Mouse (Mus musculus) left cerebral cortex, postnatal 36 days (tissue): ENCODE results near the gene Myo5c. TPM values are rescaled to one million over a fixed set of nuclear protein-coding genes. Genes with fewer than 3 reads are reported as not detected.

ENCODE experiments used
- DNase-seq, 2 experiments: peaks; one replicate each; pipeline ENCODE4 v3.0.0; 2021 to 2022; ENCODE audit warnings: low spot score in 2 of 2, mixed read lengths in 1 of 2
- intact Hi-C: fragments of 180-260 bp; cut with DNase I; formaldehyde crosslinking; loops from one replicate; pipeline ENCODE4 v1.15.1; 2025
- total RNA-seq, 2 experiments: library from RNA; stranded (reverse); gene quantifications; 2 replicates each; pipeline ENCODE4 v1.2.3; 2021

Gene Myo5c
- total RNA-seq: 1 to 10 TPM; 4.4 to 6.3 TPM

DNA sequence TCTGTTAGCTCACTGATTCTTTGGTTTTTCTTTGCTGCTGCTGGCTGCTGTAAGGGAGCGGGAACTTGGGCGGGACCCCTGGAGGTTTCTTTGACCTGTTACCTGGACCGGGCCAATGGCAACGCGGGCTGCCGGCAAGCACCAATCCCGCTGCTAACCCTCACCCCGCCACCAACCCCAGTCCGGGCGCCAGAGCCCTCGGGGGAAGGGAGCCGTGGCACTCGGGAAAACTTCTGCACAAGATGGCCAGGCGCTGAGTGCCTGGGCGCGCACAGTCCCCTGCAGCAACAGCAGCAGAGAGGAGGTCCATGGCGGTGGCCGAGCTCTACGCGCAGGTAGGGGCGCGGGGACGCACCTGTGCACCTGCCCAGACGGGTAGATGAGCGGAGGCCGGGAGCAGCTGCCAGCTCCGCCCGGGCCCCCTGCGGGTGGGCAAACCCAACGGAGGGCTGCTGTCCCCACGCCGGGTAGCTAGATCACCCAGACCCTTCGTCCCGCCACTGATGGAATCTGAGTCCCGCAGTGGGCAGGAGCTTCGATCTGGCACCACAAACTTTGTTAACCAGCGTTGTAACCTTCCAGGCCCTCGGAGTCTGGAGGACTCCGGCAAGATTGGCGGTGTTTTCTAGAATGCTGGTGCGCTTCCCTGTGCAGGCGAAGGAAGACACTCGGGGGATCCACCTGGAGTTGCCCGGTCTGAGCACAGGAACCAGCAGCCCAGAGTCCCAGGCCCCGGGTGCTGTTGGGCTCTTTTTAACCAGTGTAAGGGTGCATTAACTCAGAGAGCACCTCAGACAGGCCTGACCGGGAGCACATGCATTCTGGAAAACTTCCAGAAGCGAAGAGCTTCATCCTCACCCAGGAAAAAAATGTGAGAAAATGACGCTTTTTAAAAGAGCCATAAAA, at the start of gene Myo5c:
Myo5c (plus strand) TSS at position 180 of the 906 bp plus-strand sequence.
- intact Hi-C loops: no loop called here
- no peak for DNase-seq

DNA sequence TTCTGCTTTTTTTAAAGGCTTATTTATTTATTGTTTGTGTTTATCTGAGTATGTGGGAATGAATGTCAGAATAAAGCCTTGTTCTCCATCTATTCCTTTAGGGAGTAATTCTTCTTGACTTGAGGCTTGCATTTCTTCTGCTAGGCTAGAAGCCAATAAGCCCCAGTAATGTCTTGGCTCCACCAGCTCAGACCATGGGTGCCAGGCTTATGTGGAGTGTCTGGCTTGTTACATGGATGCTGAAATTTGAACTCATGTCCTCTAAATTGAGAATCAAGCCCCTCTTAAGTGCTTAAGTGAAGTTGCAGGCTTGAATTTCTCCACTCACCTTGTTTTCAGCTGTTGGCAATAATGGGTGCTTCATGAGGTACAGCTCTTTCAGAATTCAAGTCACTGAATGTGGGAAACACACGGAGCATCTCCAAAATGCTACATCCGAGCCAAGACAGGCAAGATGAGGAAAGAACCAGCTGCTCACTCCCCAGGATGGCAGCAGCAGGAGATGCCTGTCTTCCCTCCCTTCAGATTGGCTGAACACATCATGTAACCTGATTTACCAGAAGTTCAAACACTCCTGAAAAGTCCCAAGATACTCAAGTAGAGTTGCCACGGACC, 44.1 kb upstream of the Myo5c start:
- DNase-seq: no peak
- intact Hi-C loops: no loop called here

DNA sequence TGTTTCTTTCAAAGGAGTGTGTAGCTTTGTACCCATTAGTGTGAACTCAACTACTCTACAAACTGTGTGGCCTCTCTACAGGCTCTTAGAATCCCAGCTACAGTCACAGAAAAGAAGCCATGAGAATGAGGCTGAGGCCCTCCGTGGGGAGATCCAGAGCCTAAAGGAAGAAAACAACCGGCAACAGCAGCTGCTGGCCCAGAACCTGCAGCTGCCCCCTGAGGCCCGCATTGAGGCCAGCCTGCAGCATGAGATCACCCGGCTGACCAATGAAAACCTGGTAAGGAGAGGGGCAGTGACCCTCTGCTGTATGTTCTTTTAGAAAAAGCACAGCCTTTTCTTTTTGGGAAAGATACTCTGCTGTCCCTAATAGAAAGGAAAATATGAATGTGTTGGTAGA, 38.0 kb upstream of the Myo5c start:
- no peak for DNase-seq
- intact Hi-C loops: no loop called here

DNA sequence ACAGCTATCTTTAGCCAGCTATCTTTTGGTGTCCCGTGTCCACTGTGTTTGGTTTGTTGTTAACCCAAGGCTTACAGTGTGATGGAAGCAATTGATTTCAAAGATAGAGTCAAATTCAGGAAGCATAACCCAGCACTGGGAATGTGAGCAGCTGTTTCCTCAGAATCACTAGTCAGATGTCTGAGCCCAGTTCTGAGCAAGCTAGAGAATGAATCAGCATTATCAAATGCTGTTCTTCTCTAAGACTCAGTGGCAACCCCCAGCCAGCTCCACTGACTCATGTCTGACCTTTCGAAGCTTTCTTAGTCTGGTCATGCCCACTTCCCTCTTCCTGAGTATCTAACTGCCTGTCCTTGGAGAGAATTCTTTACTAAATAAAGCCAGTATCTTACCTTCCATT, 35.5 kb upstream of the Myo5c start:
- intact Hi-C loops: loop anchor here (5.0 kb wide), 2 partner anchors 61 to 124 kb away; partner anchors contain the start of gene Myo5a
- peak; percentile 39 to 46 for DNase-seq

DNA sequence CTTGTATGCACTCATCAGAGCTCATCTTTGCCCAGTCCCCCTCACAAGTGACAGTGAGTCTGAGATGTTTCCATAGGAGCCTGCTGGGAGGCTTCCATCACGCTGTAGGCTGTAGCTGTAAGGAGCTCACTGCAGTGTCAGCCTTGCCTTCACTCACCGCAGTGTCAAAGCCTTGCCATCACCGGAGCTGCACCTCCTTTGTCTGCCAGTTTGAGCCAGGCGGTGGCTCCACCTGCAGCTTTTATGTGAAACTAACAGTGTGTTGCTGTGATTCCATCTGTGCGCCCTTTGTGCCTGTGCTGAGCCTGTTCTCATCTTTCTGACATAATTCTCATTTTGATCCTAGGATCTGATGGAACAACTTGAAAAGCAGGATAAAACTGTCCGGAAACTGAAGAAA, 34.5 kb upstream of the Myo5c start:
- intact Hi-C loops: loop anchor here (5.0 kb wide), 2 partner anchors 60 to 125 kb away; partner anchors contain the start of gene Myo5a
- DNase-seq: peak in 1 of 2 experiments; percentile 46

DNA sequence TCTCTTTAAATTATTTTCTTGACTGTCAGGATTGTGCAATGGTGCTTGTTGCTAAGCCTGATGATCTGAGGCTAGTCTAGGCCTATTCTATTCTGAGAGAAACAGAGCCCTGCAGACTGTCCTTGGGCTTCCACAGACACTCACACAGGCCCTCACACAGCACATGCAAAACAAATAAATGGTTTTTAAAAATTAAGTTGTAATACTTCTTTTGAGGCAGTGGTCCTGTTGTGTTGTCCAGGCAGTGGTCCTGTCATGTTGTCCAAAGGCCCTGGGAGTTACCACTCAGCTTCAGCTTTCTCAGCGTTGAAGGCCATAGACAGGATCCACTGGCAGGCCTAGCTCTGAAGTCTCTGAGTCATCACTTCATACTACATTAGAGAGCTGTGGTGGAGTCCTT, 30.3 kb upstream of the Myo5c start:
- intact Hi-C loops: no loop called here
- DNase-seq: no peak

DNA sequence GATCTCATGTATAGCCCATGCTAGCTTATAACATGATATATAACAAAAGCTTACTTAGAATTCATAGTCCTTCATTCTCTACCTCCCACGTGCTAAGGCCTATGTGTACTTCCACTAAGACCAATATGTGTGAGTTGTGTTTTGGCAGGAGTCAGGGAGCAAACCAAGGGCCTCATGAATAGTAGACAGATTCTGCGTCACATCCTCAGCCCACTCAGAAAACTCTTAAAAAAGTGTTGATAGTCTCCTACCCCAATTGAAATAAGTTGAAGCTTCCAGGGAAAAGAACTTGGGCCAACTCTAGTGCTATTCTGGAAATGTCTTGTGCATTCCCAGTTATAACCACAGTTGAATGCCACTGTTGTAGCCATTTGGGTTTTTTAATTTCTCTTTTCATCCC, 29.8 kb upstream of the Myo5c start:
- intact Hi-C loops: no loop called here
- DNase-seq: no peak

DNA sequence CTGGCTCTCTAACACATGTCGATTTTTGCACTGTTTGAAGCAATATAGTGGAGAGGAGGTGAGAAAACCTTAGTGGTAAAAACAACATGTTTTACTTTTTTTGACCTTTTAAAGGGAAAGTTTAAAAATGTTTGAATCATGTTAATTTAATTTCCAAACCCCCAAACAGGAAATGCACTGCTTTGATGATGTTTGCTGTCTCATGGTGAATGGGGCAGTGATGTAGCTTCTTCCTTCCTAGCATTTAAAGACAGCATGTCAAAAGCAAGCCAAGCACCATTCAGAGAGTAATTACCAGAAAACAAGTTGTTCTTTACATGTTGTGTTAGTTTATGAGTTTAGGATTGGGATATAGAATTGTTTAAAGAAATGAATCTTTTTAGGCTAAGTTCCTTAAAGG, 22.6 kb upstream of the Myo5c start:
- DNase-seq: no peak
- intact Hi-C loops: no loop called here

DNA sequence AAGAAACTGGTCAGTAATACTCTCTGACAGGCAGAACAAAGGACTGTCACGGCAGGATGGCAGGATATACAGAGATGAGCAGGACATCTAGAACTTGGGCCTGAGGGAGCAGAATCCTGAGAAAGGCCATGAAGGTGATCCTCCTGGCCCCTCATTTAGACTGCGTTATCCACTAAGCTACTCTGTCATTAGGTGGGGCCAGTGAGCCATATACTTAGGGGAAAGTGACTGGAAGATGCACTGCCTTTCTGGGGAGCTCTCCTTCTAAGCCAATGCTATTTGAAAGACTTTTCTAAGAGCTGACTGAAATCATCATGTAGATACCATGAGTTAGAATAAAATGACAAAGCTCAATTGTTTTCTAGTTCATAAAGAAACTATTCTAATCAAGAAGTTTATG, 21.6 kb upstream of the Myo5c start:
- DNase-seq: no peak
- intact Hi-C loops: loop anchor here (5.0 kb wide), 1 partner anchor 37 kb away; no protein-coding TSS in a partner anchor

DNA sequence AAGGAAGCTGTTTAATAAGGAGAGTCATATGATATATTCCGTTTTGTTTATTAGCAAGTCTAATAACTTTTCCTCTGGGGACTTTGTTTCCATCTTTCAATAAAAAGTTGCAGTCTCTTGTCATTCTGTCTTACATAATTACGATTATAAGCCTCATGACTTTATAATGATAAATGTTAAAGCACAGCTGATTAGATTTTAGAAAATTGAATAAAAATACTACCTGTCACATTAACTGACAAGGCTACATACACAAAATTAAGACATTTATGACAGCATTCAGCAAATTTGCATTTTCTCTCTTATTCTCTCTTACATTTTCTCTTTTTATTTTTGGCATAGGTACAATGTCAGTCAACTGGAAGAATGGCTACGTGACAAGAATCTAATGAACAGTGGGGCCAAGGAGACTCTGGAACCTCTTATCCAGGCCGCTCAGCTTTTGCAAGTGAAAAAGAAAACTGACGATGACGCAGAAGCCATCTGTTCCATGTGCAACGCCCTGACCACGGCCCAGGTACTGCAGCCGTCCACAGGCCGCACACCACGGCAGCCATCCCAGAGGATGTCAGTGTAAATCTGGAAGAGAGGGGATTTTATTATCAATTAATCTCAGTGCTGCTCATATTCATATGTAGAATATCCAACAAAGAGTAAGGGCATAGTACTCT, 16.9 kb upstream of the Myo5c start:
- no peak for DNase-seq
- intact Hi-C loops: loop anchor here (5.0 kb wide), 1 partner anchor 32 kb away; no protein-coding TSS in a partner anchor

DNA sequence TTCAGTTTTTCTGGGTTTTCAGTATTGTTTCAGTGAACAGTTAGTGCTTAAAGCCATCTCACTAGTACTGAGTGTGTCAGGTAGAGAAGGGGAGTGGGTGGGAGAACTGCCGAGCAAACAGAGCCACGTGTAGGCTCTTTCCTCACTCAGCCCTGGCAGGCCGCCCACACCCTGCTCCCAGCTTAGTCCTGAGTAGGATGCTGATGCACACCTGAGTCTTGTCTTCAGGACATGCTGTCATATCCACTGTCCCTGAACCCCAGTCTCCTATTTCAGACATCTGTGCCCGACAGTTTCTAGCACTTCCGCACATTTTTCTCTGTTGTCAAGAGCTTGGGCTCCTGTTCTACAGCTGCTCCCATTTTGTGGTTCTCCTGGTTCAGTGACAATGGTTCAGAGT, 11.9 kb upstream of the Myo5c start:
- intact Hi-C loops: no loop called here
- DNase-seq: peak in 1 of 2 experiments; percentile 65

DNA sequence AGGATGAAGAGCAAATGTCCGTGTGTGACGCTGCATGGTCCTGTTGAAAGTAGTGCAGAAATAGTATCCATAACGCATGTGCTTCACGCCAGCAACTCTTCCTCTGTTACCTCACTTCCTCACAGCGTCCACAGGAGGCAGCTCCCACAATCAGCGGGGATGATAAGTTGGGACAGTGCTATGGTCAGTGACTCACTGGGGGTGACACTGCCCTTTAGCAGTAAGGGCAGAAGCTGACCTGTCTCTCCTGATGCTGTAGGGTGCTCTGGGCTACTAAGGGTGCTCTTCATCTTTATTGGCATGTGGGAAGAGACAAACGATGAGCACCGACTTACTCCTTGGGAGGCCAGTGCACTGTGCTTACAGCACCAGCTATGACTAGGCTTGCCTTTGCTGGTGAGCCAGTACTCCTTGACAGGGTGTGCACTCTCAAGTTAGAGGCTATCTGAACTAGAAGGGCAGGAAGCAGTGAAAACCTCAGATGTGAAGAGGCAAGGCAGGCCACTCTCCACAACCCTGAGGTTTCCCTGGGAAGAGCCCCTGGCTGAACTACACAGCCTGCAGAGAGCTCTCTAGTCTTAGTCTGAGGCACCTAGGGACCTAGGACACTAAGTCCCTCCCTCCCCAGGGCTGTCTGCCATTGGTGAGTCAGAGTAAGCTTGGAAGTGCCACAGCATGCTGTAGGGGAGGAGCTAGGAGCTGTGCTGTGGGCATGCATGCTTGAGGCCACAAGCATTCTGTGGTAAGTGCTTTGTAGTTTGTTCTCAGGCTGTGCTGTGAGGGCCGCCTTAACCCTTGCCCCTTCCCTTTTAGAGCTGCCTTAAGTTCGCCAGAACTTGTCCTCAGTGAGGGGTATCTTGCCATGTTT, 10.2 kb upstream of the Myo5c start:
- no peak for DNase-seq
- intact Hi-C loops: no loop called here

DNA sequence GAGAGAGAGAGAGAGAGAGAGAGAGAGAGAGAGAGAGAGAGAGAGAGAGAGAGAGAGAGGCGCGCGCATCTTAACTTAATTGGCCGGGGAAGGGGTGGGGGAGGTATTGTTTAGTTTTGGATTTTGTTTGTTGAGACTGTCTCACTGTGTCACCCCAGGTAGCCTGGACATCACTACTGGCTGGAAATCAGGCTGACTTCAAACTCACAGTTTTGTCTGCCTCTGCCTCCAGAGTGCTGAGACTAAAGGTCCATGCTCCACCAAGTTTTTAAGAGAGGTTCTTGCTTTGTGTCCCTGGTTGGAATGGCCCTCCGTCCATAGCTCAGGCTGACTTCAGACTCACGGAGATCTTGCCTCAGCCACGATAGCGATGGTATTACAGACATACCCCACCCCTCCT, 1.0 kb downstream of the Myo5c start:
- DNase-seq: no peak
- intact Hi-C loops: no loop called here

DNA sequence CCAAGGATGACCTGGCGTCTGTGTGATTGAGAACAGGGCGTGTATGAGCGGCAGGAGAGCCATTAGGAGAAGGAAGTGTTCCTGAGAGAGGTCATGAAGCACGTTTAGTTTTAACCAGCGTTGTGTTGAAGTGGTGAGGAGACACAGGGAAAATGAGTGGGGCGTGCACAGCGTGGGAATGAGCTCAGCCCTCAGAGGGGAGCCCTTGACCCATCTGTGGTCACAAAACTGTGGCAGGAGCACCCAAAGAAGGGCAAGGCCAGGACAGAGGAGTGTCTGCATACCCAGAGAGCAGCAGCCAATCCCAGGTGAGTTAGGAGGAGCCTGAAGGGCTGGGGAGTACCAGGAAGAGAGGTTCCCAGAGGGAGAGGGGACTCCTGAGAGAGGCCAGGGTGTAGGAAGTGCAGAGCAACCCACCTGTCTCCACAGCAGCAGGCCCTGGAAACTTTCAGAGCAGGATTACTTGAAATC, 2.5 kb downstream of the Myo5c start:
- no peak for DNase-seq
- intact Hi-C loops: no loop called here

DNA sequence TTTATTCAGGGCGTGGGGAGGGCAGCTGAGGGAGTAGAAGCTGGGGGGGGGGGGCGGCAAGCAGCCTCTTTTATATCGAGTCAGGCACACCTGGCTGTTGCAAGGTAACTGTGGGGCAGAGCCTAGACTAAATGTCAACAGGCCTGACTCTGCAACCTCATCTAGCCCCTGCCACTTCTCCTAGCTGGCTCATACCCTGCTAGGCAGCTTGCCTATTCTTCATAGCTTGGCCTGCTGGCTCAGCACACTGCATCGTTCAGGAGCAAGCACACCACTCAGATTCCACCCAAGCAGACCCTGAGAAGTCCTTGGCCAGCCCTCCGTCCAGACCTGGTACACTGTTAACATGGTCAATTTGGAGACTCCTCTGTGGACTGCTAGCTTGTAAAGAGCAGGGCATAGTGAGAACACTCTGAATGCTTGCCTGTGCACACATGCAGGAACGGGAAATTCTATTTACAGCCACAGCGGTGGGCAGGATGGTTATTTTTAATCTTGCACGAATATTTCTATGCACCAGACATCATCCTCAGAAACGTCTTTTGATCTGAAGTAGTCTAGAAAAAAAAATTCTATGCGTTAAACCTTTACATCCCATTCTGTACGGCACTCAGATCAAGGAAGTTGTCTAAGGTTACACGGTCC, 3.3 kb downstream of the Myo5c start:
- peak in 1 of 2 experiments; percentile 72 for DNase-seq
- intact Hi-C loops: no loop called here

DNA sequence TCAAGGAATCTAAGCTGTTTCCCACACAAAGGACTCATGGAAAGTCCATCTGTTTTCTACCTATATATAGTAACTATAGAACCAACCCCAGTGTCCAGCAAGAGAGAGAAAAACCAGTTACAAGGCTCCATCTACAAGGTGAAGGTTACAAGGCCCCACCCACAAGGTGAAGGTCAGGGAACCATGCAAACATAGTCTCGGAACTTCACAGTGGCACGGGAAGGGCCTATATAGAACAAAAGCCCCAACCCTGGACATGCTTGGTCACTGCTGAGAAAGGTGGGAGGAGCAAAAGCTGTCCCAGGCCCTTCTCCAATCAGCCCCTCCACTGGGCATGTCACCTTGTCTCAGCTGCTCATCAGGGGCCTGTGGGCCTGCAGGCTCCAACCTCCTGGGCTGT, 3.9 kb downstream of the Myo5c start:
- intact Hi-C loops: no loop called here
- no peak for DNase-seq

DNA sequence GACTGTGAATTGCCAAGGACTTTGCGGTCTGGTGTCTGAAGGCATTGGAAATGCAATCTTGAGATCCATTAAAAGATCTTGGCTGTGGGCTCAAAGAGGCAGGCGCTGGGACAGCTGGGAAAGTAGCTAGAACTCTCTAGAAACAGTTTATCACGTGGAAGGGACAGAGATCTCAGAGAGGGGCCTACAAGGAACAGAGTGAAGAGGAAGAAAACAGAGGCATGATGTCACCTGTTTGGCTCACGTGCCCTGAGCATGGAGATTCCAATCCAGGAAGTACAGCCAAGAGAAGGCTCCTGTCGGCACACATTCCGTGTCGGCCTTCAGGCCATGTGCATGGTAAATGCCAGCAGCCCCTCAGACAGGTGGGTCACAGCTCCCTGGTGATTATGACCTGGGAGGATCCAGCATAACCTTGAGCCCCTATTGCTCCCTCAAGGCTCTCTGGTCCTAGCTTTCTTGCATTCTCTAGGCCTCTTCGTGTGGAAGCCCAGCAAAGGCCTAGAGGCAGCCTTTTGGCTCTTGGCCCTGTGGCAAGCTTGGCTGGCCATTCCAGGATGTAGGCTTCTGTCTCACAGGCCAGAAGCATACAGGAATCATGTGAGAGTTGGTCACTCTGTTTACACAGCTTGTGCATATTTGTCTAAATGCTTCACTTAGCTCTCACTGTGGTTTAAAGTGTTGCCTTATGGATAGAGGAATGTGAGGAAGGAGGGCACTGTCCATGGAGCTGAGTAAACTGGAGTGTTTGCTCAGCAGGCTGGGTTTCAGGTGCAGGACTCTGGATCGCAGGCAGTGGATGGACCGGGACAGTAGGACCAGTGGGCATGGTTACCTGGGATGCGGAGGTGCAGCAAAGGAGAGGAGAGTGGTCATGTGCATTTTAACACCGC, 4.8 kb downstream of the Myo5c start:
- intact Hi-C loops: no loop called here
- no peak for DNase-seq

DNA sequence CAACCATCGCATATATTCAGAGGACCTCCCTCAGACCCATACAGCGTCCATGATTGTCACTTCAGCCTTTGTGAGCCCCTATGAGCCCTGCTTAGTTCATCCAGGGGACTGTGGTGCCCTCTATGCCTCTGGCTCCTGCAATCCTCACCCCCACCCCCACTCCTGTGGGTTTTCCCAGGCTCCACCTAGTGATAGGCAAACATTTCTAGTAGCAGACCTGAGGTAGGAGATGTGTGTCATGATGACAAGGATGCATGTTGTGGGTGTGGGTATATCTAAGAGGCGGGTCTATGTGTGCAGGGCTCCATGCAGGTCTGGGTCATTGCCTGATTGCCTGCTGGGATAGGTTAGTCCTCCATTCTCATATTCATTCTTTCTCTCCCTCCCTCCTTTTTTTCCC, 6.4 kb downstream of the Myo5c start:
- no peak for DNase-seq
- intact Hi-C loops: no loop called here
